Mouse (Mus musculus) liver, embryonic 11.5 days (tissue): ENCODE measurements at regions not wholly inside any gene's neighbourhood (a gene's known extent, or its start where the extent isn't known, plus 50 kb on each side); places are given as distances from the start of the nearest gene placed in this dataset.

Experiments used
- ATAC-seq: fragments of 200-750 bp; cut with Nextera tagmentation; replicated peaks from 2 replicates; pipeline ENCODE4 v1.8.0; 2017; ENCODE audit warnings: moderate number of reproducible peaks, mild to moderate bottlenecking, moderate TSS enrichment, moderate library complexity; ENCODE audit not compliant: low FRiP score
- DNase-seq: peaks from one replicate; pipeline ENCODE4 v3.0.0-alpha.2; 2017; ENCODE audit warnings: low spot score
- H3K27ac ChIP-seq: fragments of 300-500 bp; sonication (generic); 2 replicates; pipeline ENCODE4 v1.5.1; 2014; ENCODE audit warnings: mild to moderate bottlenecking, low read depth, low read length, control low read depth
- H3K27me3 ChIP-seq: fragments of 300-500 bp; sonication (generic); replicated peaks from 2 replicates; pipeline ENCODE4 v1.6.1; 2014; ENCODE audit warnings: low read length, mixed read lengths; ENCODE audit not compliant: control insufficient read depth, insufficient read depth
- H3K36me3 ChIP-seq: fragments of 300-500 bp; sonication (generic); 2 replicates; pipeline ENCODE4 v1.6.1; 2014; ENCODE audit warnings: mild to moderate bottlenecking, low read length, moderate library complexity, mixed read lengths; ENCODE audit not compliant: control insufficient read depth, insufficient read depth
- H3K4me1 ChIP-seq: fragments of 300-500 bp; sonication (generic); replicated peaks from 2 replicates; pipeline ENCODE4 v1.6.1; 2014; ENCODE audit warnings: low read length, mixed read lengths; ENCODE audit not compliant: control insufficient read depth, insufficient read depth
- H3K4me2 ChIP-seq: fragments of 300-500 bp; sonication (generic); 2 replicates; pipeline ENCODE4 v1.6.1; 2014; ENCODE audit warnings: mild to moderate bottlenecking, control low read depth, moderate library complexity
- H3K4me3 ChIP-seq: fragments of 300-500 bp; sonication (generic); 2 replicates; pipeline ENCODE4 v1.5.1; 2014; ENCODE audit warnings: low read depth, low read length, control low read depth
- H3K9ac ChIP-seq: fragments of 300-500 bp; sonication (generic); 2 replicates; pipeline ENCODE4 v1.6.1; 2014; ENCODE audit warnings: low read depth, low read length, control low read depth
- H3K9me3 ChIP-seq: fragments of 300-500 bp; sonication (generic); 2 replicates; pipeline ENCODE4 v1.6.1; 2016; ENCODE audit warnings: low read length, inconsistent platforms, mixed read lengths; ENCODE audit not compliant: control insufficient read depth
- WGBS: fragments of 180-500 bp; shearing (Covaris S2); extraction: QIAGEN DNeasy Blood & Tissue Kit; methylation state at CpG from one replicate; pipeline ENCODE4 v1.1.7; 2014; 5-methylcytosine and 5-hydroxymethylcytosine counted together

- DNase-seq (no peak), ATAC-seq (no peak)
- H3K4me3 ChIP-seq: no peak overlapping the region
- no peaks in the 10 kb centered on the region for H3K27me3 ChIP-seq
- no peaks in the 10 kb centered on the region for H3K9me3 ChIP-seq
- WGBS: 72% methylated on average over 4 of the region's 4 CpGs
- H3K4me1 ChIP-seq: peaks cover 23% of the 10 kb centered on the region
- no peak overlapping the region for H3K27ac ChIP-seq
- H3K9ac ChIP-seq: no peak overlapping the region
- no peaks in the 10 kb centered on the region for H3K36me3 ChIP-seq
- H3K4me2 ChIP-seq: no peak overlapping the region
Observed at GRCm38 (mm10) chr17:31793964-31794363, 61.6 kb downstream of the Sik1 start.
